Mouse (Mus musculus): ENCODE results near the gene Zscan2. TPM values are rescaled to one million over a fixed set of nuclear protein-coding genes. Genes with fewer than 3 reads are reported as not detected.

The Zscan2 gene
- polyA plus RNA-seq, 1 experiment: 1.8 TPM

DNA sequence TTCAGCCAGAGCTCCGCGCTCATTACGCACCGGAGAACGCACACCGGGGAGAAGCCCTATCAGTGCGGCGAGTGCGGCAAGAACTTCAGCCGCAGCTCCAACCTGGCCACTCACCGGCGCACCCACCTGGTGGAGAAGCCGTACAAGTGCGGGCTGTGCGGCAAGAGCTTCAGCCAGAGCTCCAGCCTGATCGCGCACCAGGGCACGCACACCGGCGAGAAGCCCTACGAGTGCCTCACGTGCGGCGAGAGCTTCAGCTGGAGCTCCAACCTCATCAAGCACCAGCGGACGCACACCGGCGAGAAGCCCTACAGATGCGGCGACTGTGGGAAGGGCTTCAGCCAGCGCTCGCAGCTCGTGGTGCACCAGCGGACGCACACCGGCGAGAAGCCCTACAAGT lies 15.0 kb downstream of the Zscan2 start:
- TF ChIP-seq CTCF (IDR thresholded peaks at IDR 0.05; ENCODE audit: extremely low read depth, insufficient read length, insufficient replicate concordance, low read depth, low read length): no peak
- TF ChIP-seq POLR2A (IDR thresholded peaks at IDR 0.05; ENCODE audit: low read depth, low read length): no peak
- H3K4me3 ChIP-seq (ENCODE audit: low read depth, low read length): no peak overlapping the region
- WGBS: 88% methylated on average over 37 of the region's 37 CpGs
- no peaks in the 10 kb centered on the region for H3K4me1 ChIP-seq (ENCODE audit: control insufficient read depth, insufficient read depth, insufficient read length, low read length)
- H3K27me3 ChIP-seq (ENCODE audit: control insufficient read depth, insufficient read depth, low read length): no peaks in the 10 kb centered on the region
- no peak overlapping the region for H3K27ac ChIP-seq (ENCODE audit: insufficient read depth, low read depth, low read length)
- peaks cover 3% of the 10 kb centered on the region; the same call in 1 of the 2 replicates for H3K36me3 ChIP-seq (ENCODE audit: control insufficient read depth, insufficient read depth, low read length)

GRCm38 (mm10) chr7:80882830-80883505 lies 22.2 kb downstream of the Zscan2 start:
- Histone ChIP-seq H3K4me3 (ENCODE audit: low read depth, low read length) (peak overlapping the region; percentile 49), H3K27ac (ENCODE audit: insufficient read depth, low read depth, low read length) (no peak overlapping the region), H3K27me3 (ENCODE audit: control insufficient read depth, insufficient read depth, low read length) (no peaks in the 10 kb centered on the region), H3K36me3 (ENCODE audit: control insufficient read depth, insufficient read depth, low read length) (no peaks in the 10 kb centered on the region), H3K4me1 (ENCODE audit: control insufficient read depth, insufficient read depth, insufficient read length, low read length) (peaks cover 6% of the 10 kb centered on the region)
- 10% methylated on average over 14 of the region's 14 CpGs for WGBS
- peak; percentile 16; the same call in 1 of the 2 replicates for TF ChIP-seq CTCF (IDR thresholded peaks at IDR 0.05; ENCODE audit: extremely low read depth, insufficient read length, insufficient replicate concordance, low read depth, low read length)
- TF ChIP-seq POLR2A (IDR thresholded peaks at IDR 0.05; ENCODE audit: low read depth, low read length): no peak

- no peaks in the 10 kb centered on the region for H3K27me3 ChIP-seq (ENCODE audit: control insufficient read depth, insufficient read depth, low read length)
- no peak overlapping the region for H3K27ac ChIP-seq (ENCODE audit: insufficient read depth, low read depth, low read length)
- 0% methylated on average over 1 of the region's 1 CpGs for WGBS
- peaks cover under 1% of the 10 kb centered on the region for H3K36me3 ChIP-seq (ENCODE audit: control insufficient read depth, insufficient read depth, low read length)
- peaks cover 6% of the 10 kb centered on the region for H3K4me1 ChIP-seq (ENCODE audit: control insufficient read depth, insufficient read depth, insufficient read length, low read length)
- H3K4me3 ChIP-seq (ENCODE audit: low read depth, low read length): no peak overlapping the region
- TF ChIP-seq POLR2A (IDR thresholded peaks at IDR 0.05; ENCODE audit: low read depth, low read length) (no peak), CTCF (IDR thresholded peaks at IDR 0.05; ENCODE audit: extremely low read depth, insufficient read length, insufficient replicate concordance, low read depth, low read length) (peak; percentile 26; the same call in 1 of the 2 replicates)
These were observed 24.9 kb downstream of the Zscan2 start for GRCm38 (mm10) chr7:80885666-80886065.

DNA sequence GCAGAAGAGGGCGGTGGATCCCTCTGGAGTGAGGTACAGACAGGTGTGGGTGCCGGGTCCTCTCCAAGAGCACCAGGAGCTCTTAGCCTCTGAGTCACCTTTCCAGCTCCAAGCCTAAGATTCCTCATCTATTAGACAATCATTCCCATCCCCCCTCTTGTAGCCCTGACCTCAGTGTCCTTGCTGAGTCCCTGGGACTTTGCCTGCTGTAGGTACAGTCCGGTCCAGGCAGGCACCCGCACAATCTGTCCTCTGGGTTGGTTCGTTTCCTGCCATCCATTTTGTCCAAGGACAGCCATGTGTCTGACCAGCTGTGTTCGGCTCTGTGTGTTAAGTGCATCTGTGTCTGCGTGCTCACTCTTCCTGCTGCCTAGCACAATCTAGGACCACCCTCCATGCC lies 27.9 kb downstream of the Zscan2 start:
- Histone ChIP-seq H3K27me3 (ENCODE audit: control insufficient read depth, insufficient read depth, low read length) (no peaks in the 10 kb centered on the region), H3K4me3 (ENCODE audit: low read depth, low read length) (no peak overlapping the region), H3K4me1 (ENCODE audit: control insufficient read depth, insufficient read depth, insufficient read length, low read length) (no peaks in the 10 kb centered on the region), H3K27ac (ENCODE audit: insufficient read depth, low read depth, low read length) (no peak overlapping the region), H3K36me3 (ENCODE audit: control insufficient read depth, insufficient read depth, low read length) (peaks cover 26% of the 10 kb centered on the region)
- WGBS: 78% methylated on average over 7 of the region's 7 CpGs
- TF ChIP-seq CTCF (IDR thresholded peaks at IDR 0.05; ENCODE audit: extremely low read depth, insufficient read length, insufficient replicate concordance, low read depth, low read length) (no peak), POLR2A (IDR thresholded peaks at IDR 0.05; ENCODE audit: low read depth, low read length) (no peak)

DNA sequence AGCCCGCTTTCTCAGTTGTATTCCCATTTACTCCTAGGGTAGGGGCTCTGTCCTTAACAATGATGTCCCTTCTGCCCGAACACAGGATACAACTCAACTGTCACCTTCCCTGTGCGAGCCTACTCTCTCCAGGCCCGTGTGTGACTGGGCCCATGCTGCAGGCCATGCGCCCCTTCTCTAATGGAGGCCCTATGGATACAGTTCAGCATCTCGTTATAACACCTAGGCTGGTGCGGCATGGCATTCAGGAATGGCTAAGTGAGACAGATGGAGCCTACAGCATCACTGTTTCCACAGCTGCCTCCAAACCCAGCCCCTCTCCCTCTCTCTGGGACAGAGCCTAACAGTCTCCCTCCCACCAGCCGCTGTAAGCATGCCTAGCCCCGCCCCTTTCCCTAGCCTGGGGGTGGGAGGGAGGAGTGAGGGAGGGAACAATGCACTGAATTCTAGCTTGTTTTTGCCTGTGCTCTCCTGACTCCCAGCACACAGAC lies 28.3 kb downstream of the Zscan2 start:
- 66% methylated on average over 9 of the region's 9 CpGs for WGBS
- Histone ChIP-seq H3K4me3 (ENCODE audit: low read depth, low read length) (no peak overlapping the region), H3K36me3 (ENCODE audit: control insufficient read depth, insufficient read depth, low read length) (peaks cover 26% of the 10 kb centered on the region), H3K27me3 (ENCODE audit: control insufficient read depth, insufficient read depth, low read length) (no peaks in the 10 kb centered on the region), H3K4me1 (ENCODE audit: control insufficient read depth, insufficient read depth, insufficient read length, low read length) (no peaks in the 10 kb centered on the region), H3K27ac (ENCODE audit: insufficient read depth, low read depth, low read length) (no peak overlapping the region)
- TF ChIP-seq CTCF (IDR thresholded peaks at IDR 0.05; ENCODE audit: extremely low read depth, insufficient read length, insufficient replicate concordance, low read depth, low read length) (no peak), POLR2A (IDR thresholded peaks at IDR 0.05; ENCODE audit: low read depth, low read length) (no peak)

DNA sequence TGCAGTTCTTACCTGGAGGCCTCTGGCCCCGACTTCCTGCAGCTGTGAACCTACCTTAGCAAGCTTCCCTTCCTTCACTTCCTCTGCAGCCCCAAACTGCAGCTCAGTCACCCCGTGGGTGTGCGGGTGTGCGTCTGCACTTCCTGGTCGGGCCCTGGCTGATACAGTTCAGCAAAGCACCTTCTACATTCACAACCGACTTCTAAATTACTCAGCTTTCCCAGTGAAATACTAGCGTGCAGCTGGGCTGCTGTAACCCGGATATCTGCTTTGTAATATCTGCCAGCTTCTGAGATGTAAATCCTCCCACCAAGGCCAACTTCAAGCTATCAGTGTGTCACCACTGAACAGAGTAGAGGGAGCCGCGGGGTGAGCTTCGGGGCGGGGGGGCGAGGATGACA lies 29.1 kb downstream of the Zscan2 start:
- Histone ChIP-seq H3K4me3 (ENCODE audit: low read depth, low read length) (no peak overlapping the region), H3K27me3 (ENCODE audit: control insufficient read depth, insufficient read depth, low read length) (no peaks in the 10 kb centered on the region), H3K27ac (ENCODE audit: insufficient read depth, low read depth, low read length) (peak overlapping the region; percentile 47; the same call in 1 of the 2 replicates), H3K36me3 (ENCODE audit: control insufficient read depth, insufficient read depth, low read length) (peaks cover 28% of the 10 kb centered on the region), H3K4me1 (ENCODE audit: control insufficient read depth, insufficient read depth, insufficient read length, low read length) (no peaks in the 10 kb centered on the region)
- 59% methylated on average over 13 of the region's 13 CpGs for WGBS
- TF ChIP-seq CTCF (IDR thresholded peaks at IDR 0.05; ENCODE audit: extremely low read depth, insufficient read length, insufficient replicate concordance, low read depth, low read length) (no peak), POLR2A (IDR thresholded peaks at IDR 0.05; ENCODE audit: low read depth, low read length) (no peak)

DNA sequence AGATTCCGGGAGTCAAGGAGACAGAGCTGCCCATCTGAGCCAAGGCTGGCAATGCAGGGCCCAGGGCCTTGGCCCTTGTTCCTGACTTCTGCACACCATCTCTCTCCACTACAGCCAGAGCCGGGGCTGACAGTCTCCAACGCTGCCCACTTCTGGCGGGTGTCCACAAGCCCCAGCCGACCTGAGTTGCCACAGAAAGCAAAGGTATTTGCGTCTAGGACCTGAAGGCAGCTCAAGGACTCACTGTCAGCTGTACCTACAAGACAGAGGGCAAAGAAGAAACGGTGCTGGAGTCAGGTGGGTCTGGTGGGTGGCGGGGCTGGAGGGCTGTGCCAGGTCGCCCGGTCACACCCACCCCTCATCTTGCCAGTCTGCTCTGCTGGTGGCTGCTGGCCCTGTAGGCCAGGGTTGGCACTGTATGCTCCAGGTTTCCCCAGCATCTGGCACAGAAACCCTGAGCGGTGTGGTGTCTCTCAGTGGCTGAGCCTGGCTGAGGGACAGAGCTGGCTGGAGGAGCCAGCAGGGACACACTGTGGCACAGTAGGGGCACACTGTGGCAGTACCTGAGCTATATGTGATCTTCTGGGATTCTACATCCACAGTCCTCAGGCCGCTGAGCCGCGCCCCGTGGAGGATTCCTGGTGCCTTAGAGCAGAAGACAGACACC lies 32.5 kb downstream of the Zscan2 start:
- Histone ChIP-seq H3K27me3 (ENCODE audit: control insufficient read depth, insufficient read depth, low read length) (no peaks in the 10 kb centered on the region), H3K36me3 (ENCODE audit: control insufficient read depth, insufficient read depth, low read length) (peaks cover 36% of the 10 kb centered on the region), H3K4me1 (ENCODE audit: control insufficient read depth, insufficient read depth, insufficient read length, low read length) (no peaks in the 10 kb centered on the region), H3K4me3 (ENCODE audit: low read depth, low read length) (no peak overlapping the region), H3K27ac (ENCODE audit: insufficient read depth, low read depth, low read length) (no peak overlapping the region)
- no peak for TF ChIP-seq CTCF (IDR thresholded peaks at IDR 0.05; ENCODE audit: extremely low read depth, insufficient read length, insufficient replicate concordance, low read depth, low read length)
- no peak for TF ChIP-seq POLR2A (IDR thresholded peaks at IDR 0.05; ENCODE audit: low read depth, low read length)
- WGBS: 87% methylated on average over 15 of the region's 15 CpGs
